Mouse (Mus musculus) liver, postnatal 0 days (tissue): Measurements from ENCODE around the gene Limch1.

Experiments used
- CTCF ChIP-seq: sonication (generic); IDR thresholded peaks from 2 replicates; pipeline ENCODE4 v1.5.1; 2016; ENCODE audit warnings: antibody characterized with exemption, low read depth
- EP300 ChIP-seq: IDR thresholded peaks from 2 replicates; pipeline ENCODE4 v1.6.1; 2016; ENCODE audit warnings: antibody characterized with exemption, low read depth, mild to moderate bottlenecking

- TF ChIP-seq CTCF = no peak
- no peak for TF ChIP-seq EP300
These were observed 24.7 kb upstream of the Limch1 start for GRCm38 (mm10) chr5:66720921-66721320.
